Mouse (Mus musculus) neural tube, embryonic 10.5 days (tissue): ENCODE data around the gene Gm21518.
"Not testable (repeated sequence)": the region's sequence is repeated elsewhere in the genome, so short reads cannot be mapped to it uniquely, and the experiment has no call there.

ENCODE experiments used
- DNase-seq: peaks from one replicate; pipeline ENCODE4 v3.0.0-alpha.2; 2017; ENCODE audit warnings: low spot score; ENCODE audit errors: extremely low spot score

Gene Gm21518

DNA sequence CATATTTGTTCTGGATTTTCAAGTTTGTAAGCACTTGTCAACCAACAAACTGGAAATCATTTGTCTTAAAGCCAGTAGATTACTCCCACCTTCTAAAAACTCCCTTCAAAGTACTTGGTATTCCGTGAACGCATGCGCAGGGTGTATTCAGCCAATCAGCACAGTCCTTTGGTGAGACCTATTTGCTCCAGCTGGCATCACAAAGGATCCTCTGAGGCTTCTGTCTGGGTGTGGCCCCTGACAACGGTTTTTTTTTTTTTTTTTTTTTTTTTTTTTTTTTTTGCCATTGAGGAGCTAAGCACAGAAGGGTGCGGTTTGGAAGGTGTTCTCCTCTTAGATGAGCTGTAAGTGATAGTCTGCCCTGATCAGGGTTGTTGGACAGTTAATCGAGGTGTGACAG lies at the start of gene Gm21518:
Gm21518 (plus strand) TSS at position 301 of the 400 bp plus-strand sequence.
- not testable (repeated sequence) for DNase-seq
